Mouse (Mus musculus) midbrain, postnatal 0 days (tissue): ENCODE results near the gene Srp72. TPM values are rescaled to one million over a fixed set of nuclear protein-coding genes. Genes with fewer than 3 reads are reported as not detected.
"Not testable (repeated sequence)": the region's sequence is repeated elsewhere in the genome, so short reads cannot be mapped to it uniquely, and the experiment has no call there.

Source experiments
- ATAC-seq: fragments of 200-750 bp; cut with Nextera tagmentation; 2 replicates; pipeline ENCODE4 v1.8.0; 2017; ENCODE audit warnings: moderate number of reproducible peaks, mild to moderate bottlenecking, moderate TSS enrichment, moderate library complexity; ENCODE audit not compliant: low FRiP score
- DNase-seq: peaks from one replicate; pipeline ENCODE4 v3.0.0-alpha.2; 2015; ENCODE audit warnings: low spot score
- H3K27ac ChIP-seq: fragments of 300-500 bp; sonication (generic); 2 replicates; pipeline ENCODE4 v1.5.1; 2014; ENCODE audit warnings: low read depth, mild to moderate bottlenecking, low read length, mixed read lengths
- H3K27me3 ChIP-seq: fragments of 300-500 bp; sonication (generic); 2 replicates; pipeline ENCODE4 v1.6.1; 2014; ENCODE audit warnings: low read length, control low read depth, mixed read lengths; ENCODE audit not compliant: insufficient read depth
- H3K36me3 ChIP-seq: fragments of 300-500 bp; sonication (generic); 2 replicates; pipeline ENCODE4 v1.6.1; 2014; ENCODE audit warnings: low read length, control low read depth, mixed read lengths; ENCODE audit not compliant: insufficient read depth
- H3K4me1 ChIP-seq: fragments of 300-500 bp; sonication (generic); 2 replicates; pipeline ENCODE4 v1.6.1; 2014; ENCODE audit warnings: mild to moderate bottlenecking, control low read depth, antibody characterized with exemption, low read length, mixed read lengths; ENCODE audit not compliant: insufficient read depth
- H3K4me2 ChIP-seq: fragments of 300-500 bp; sonication (generic); 2 replicates; pipeline ENCODE4 v1.6.1; 2014; ENCODE audit warnings: low read depth, mild to moderate bottlenecking, low read length, mixed read lengths; ENCODE audit not compliant: poor library complexity, severe bottlenecking
- H3K4me3 ChIP-seq: fragments of 300-500 bp; sonication (generic); 2 replicates; pipeline ENCODE4 v1.5.1; 2014; ENCODE audit warnings: low read depth, mild to moderate bottlenecking, low read length, moderate library complexity
- H3K9ac ChIP-seq: fragments of 300-500 bp; sonication (generic); replicated peaks from 2 replicates; pipeline ENCODE4 v1.6.1; 2014; ENCODE audit warnings: mild to moderate bottlenecking, low read length, moderate library complexity, mixed read lengths; ENCODE audit not compliant: poor library complexity, severe bottlenecking
- H3K9me3 ChIP-seq: fragments of 300-500 bp; sonication (generic); 2 replicates; pipeline ENCODE4 v1.6.1; 2016; ENCODE audit warnings: low read length, control low read depth
- CTCF ChIP-seq: IDR thresholded peaks from 2 replicates; pipeline ENCODE4 v1.5.1; 2016; ENCODE audit warnings: antibody characterized with exemption, mild to moderate bottlenecking
- WGBS: fragments of 180-500 bp; shearing (Covaris S2); extraction: QIAGEN DNeasy Blood & Tissue Kit; methylation state at CpG from one replicate; pipeline ENCODE4 v1.1.7; 2014; 5-methylcytosine and 5-hydroxymethylcytosine counted together
- polyA plus RNA-seq: library from polyadenylated mRNA; unstranded; fragments of >200 nt; fragmentation: Nextera tagmentation; extraction: Ambion mirVana; gene quantifications from 2 replicates; pipeline ENCODE4 v1.2.1, GENCODE M21; 2015
- total RNA-seq: library from RNA; depleted of rRNA; stranded (reverse); fragments of >200 nt; gene quantifications from 2 replicates; pipeline ENCODE4 v1.2.3, GENCODE M21; 2014

Gene Srp72
- total and polyA plus RNA-seq, 2 experiments from 2014 or later: 69.8 to 76.7 TPM

DNA sequence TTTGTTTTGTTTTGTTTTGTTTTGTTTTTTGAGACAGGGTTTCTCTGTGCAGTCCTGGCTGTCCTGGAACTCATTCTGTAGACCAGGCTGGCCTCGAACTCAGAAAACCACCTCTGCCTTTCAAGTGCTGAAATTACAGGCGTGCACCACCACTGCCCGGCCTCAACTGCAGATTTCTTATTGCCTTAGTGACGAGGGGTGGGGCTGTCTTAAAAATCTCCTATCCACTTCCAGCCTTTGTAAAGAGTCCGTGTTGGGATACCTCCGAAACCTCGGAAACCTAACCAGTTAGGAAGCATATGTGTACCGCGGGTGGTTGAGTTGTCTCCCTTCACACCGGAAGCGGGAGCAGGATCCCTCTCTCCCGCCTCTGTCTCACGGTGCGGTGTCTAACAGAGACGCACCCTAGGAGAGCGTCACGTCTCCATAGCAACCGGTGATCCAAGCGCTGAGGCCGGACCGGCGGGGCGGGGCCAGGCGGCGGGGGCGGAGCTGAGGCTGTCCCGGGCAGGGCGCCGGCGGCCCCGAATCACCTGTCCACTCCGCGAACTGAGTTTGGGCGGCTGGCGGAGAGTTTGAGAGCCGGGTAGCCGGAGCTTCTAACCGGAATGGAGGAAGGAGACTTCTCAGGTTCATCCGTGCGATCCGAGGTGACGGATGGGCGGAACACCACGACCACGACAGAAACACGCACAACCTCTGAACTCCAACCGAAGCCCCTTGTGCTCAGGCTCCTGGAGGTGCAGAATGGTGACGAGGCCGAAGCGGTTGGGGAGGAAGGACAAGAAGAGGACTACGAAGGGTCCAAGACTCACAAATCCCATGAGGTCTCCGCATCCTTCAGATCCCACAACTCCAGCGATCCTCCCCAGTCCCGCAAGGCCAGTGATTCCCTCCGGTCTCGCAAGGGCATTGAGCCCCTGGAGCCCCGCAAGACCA is 41.3 kb downstream of the Srp72 start, which contains the start of gene Thegl:
TSS of gene Thegl (plus strand) at position 480 of the 939 bp plus-strand sequence.
- peak; percentile 94 for ATAC-seq

DNA sequence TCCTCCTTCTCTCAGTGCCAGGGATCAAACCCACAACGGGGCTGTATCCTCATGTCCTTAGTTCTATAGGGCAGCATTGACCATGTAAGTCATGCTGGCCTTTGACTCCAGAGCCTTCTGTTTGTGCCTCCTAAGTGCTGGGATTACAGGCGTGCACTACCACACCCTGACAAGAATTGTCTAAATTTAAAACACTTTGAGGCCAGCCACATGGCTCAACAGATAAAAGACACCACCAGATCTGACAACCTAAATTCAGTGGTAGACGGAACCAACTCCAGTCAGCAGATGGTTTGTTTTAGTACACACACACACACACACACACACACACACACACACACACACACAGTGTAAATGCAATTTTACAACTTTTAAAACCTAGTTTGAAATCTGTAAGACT is 53.6 kb downstream of the Srp72 start:
- no peak overlapping the region for H3K9ac ChIP-seq
- no peaks in the 10 kb centered on the region for H3K9me3 ChIP-seq
- no peak overlapping the region for H3K4me3 ChIP-seq
- H3K27ac ChIP-seq: no peak overlapping the region
- no peaks in the 10 kb centered on the region for H3K27me3 ChIP-seq
- no peak for ATAC-seq
- 88% methylated on average over 3 of the region's 3 CpGs for WGBS
- no peaks in the 10 kb centered on the region for H3K36me3 ChIP-seq
- no peak for DNase-seq
- no peak overlapping the region for H3K4me2 ChIP-seq
- TF ChIP-seq CTCF: no peak
- no peaks in the 10 kb centered on the region for H3K4me1 ChIP-seq

More for the DNA sequence above, 41.3 kb downstream of the Srp72 start, which contains the start of gene Thegl:
- peak; percentile 80 for DNase-seq
- Histone ChIP-seq H3K27ac (no peak within 1 kb of the TSS), H3K36me3 (no peaks in the 10 kb centered on the region), H3K4me1 (no peaks in the 10 kb centered on the region), H3K9ac (peak within 1 kb of the TSS; percentile 42), H3K4me3 (peak within 1 kb of the TSS; percentile 58), H3K4me2 (peak within 1 kb of the TSS; percentile 79), H3K9me3 (no peaks in the 10 kb centered on the region), H3K27me3 (no peaks in the 10 kb centered on the region)
- WGBS: 9% methylated on average over 54 of the region's 57 CpGs
- no peak for TF ChIP-seq CTCF

DNA sequence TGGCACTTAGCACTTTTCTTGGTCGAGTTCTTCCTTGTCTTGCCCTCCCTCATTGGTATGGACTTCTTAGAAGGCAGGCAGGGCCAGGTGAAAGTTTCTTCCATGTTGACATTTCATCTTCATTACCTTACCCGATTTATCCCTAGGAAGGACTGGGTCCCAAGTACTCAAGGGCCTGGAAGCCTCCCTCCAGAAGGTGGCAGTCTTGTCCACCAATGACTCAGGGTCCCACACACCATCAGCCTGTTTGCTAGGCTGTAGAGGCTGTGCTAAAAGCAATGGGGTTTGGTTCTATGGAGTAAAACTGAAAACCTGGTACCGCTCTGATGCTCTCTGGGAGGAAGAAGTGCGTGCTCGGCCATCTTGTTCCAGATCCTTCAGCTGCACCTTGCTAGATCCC is 55.3 kb downstream of the Srp72 start:
- Histone ChIP-seq H3K9ac (no peak overlapping the region), H3K4me3 (no peak overlapping the region), H3K9me3 (no peaks in the 10 kb centered on the region), H3K4me1 (no peaks in the 10 kb centered on the region), H3K4me2 (no peak overlapping the region), H3K27me3 (no peaks in the 10 kb centered on the region), H3K27ac (no peak overlapping the region), H3K36me3 (no peaks in the 10 kb centered on the region)
- ATAC-seq: no peak
- DNase-seq: peak; percentile 15
- WGBS: 67% methylated on average over 5 of the region's 5 CpGs
- peak; percentile 55 for TF ChIP-seq CTCF

DNA sequence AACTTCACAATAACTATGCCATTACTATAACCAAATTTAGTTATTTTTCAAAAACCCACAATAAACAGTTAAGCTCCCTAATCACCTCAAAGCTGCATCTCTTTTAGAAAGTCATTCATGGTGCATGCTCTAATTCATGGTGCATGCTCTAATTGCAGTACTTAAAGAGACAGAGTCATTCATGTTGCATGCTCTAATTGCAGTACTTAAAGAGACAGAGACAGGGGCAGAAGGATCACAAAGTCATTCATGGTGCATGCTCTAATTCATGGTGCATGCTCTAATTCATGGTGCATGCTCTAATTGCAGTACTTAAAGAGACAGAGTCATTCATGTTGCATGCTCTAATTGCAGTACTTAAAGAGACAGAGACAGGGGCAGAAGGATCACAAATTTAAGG is 60.6 kb downstream of the Srp72 start:
- H3K4me1 ChIP-seq, H3K27me3 ChIP-seq, H3K4me3 ChIP-seq, H3K9ac ChIP-seq, ATAC-seq, H3K9me3 ChIP-seq, H3K36me3 ChIP-seq, H3K27ac ChIP-seq, DNase-seq, H3K4me2 ChIP-seq: not testable (repeated sequence)

DNA sequence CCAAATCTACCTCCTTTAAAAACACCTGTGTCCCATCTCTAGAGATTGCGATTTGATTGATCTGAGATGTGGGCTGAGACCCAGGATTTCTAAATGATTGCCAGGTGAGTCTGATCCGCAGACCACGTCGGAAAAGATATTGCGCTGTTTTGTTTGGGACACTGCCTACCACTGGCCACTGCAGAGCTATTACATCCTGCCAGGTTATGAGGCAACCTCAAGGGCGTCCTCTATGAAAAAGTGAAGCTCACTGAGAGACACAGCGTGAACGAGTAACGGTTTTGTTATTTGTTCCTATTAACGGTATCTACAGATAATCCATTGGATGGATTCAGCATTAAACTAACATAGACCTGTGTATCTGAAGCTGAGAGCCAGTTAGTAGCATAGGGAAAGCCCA is 64.0 kb downstream of the Srp72 start:
- ATAC-seq (no peak), DNase-seq (no peak)
- Histone ChIP-seq H3K9ac (no peak overlapping the region), H3K27me3 (no peaks in the 10 kb centered on the region), H3K36me3 (no peaks in the 10 kb centered on the region), H3K27ac (no peak overlapping the region), H3K4me3 (no peak overlapping the region), H3K4me1 (no peaks in the 10 kb centered on the region), H3K4me2 (no peak overlapping the region), H3K9me3 (no peaks in the 10 kb centered on the region)
- 92% methylated on average over 10 of the region's 10 CpGs for WGBS
- TF ChIP-seq CTCF: no peak

DNA sequence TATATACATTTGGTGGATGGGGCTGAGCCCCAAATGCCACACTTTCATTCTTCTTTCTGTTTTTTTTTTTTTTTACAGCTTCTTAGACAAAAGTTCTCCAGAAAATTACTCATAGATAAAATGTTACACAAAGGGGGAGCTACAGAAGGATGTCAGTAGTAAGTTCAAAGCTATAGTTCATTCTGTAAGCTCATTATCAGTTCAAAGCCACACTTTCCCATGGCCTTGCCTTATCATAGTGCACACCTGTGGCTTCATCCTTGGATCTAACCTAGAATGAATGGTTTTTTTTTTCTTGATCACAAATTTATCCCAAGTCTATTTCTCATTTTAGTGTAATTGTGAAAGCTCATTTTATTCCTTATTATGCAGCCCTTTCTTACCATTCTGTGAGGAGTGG is 64.9 kb downstream of the Srp72 start:
- H3K4me1 ChIP-seq: no peaks in the 10 kb centered on the region
- no peak overlapping the region for H3K27ac ChIP-seq
- H3K36me3 ChIP-seq: no peaks in the 10 kb centered on the region
- H3K4me2 ChIP-seq: no peak overlapping the region
- ATAC-seq (no peak), DNase-seq (no peak)
- no peak overlapping the region for H3K4me3 ChIP-seq
- no peaks in the 10 kb centered on the region for H3K9me3 ChIP-seq
- no peak overlapping the region for H3K9ac ChIP-seq
- no peak for TF ChIP-seq CTCF
- no peaks in the 10 kb centered on the region for H3K27me3 ChIP-seq
